Mouse (Mus musculus) embryonic facial prominence, embryonic 14.5 days (tissue): ENCODE data around the gene Astn1. TPM values are rescaled to one million over a fixed set of nuclear protein-coding genes. Genes with fewer than 3 reads are reported as not detected.

ENCODE experiments used
- ATAC-seq: fragments of 200-750 bp; cut with Nextera tagmentation; 2 replicates; pipeline ENCODE4 v1.8.0; 2017; ENCODE audit warnings: low read depth, moderate number of reproducible peaks, moderate TSS enrichment
- DNase-seq: peaks from one replicate; pipeline ENCODE4 v3.0.0-alpha.2; 2015; ENCODE audit warnings: low spot score
- H3K27ac ChIP-seq: fragments of 300-500 bp; sonication (generic); replicated peaks from 2 replicates; pipeline ENCODE4 v1.5.1; 2014; ENCODE audit warnings: low read depth, mild to moderate bottlenecking, low read length, moderate library complexity
- H3K27me3 ChIP-seq: fragments of 300-500 bp; sonication (generic); replicated peaks from 2 replicates; pipeline ENCODE4 v1.6.1; 2014; ENCODE audit warnings: low read length; ENCODE audit not compliant: control insufficient read depth, insufficient read depth
- H3K36me3 ChIP-seq: fragments of 300-500 bp; sonication (generic); 2 replicates; pipeline ENCODE4 v1.6.1; 2014; ENCODE audit warnings: low read length, mixed read lengths; ENCODE audit not compliant: control insufficient read depth, insufficient read depth
- H3K4me1 ChIP-seq: fragments of 300-500 bp; sonication (generic); 2 replicates; pipeline ENCODE4 v1.6.1; 2014; ENCODE audit warnings: antibody characterized with exemption, low read length; ENCODE audit not compliant: control insufficient read depth, insufficient read depth
- H3K4me2 ChIP-seq: fragments of 300-500 bp; sonication (generic); 2 replicates; pipeline ENCODE4 v1.6.1; 2014; ENCODE audit warnings: low read depth, mild to moderate bottlenecking, low read length, moderate library complexity, mixed read lengths
- H3K4me3 ChIP-seq: fragments of 300-500 bp; sonication (generic); 2 replicates; pipeline ENCODE4 v1.5.1; 2014; ENCODE audit warnings: low read depth, mild to moderate bottlenecking, low read length
- H3K9ac ChIP-seq: fragments of 300-500 bp; sonication (generic); 2 replicates; pipeline ENCODE4 v1.6.1; 2014; ENCODE audit warnings: low read depth, mild to moderate bottlenecking, low read length, moderate library complexity, mixed read lengths
- H3K9me3 ChIP-seq: fragments of 300-500 bp; sonication (generic); 2 replicates; pipeline ENCODE4 v1.6.1; 2016; ENCODE audit warnings: low read length; ENCODE audit not compliant: control insufficient read depth
- WGBS: fragments of 180-500 bp; shearing (Covaris S2); extraction: QIAGEN DNeasy Blood & Tissue Kit; methylation state at CpG from one replicate; pipeline ENCODE4 v1.1.7; 2014; 5-methylcytosine and 5-hydroxymethylcytosine counted together
- polyA plus RNA-seq: library from polyadenylated mRNA; unstranded; fragments of >200 nt; fragmentation: Nextera tagmentation; extraction: Ambion mirVana; gene quantifications from 2 replicates; pipeline ENCODE4 v1.2.1, GENCODE M21; 2014

Gene Astn1
- polyA plus RNA-seq, 1 experiment from 2014 or later, result 3.5 TPM

GRCm38 (mm10) chr1:158669971-158670592, 308.0 kb downstream of the Astn1 start:
- DNase-seq (peak; percentile 75), ATAC-seq (0 out of 2 replicates have a peak, but pooled peaks have one; percentile 79)
- no peak overlapping the region for H3K4me3 ChIP-seq
- no peaks in the 10 kb centered on the region for H3K4me1 ChIP-seq
- no peaks in the 10 kb centered on the region for H3K9me3 ChIP-seq
- H3K36me3 ChIP-seq, result no peaks in the 10 kb centered on the region
- H3K9ac ChIP-seq, result no peak overlapping the region
- no peak overlapping the region for H3K4me2 ChIP-seq
- WGBS, result 35% methylated on average over 3 of the region's 3 CpGs
- H3K27ac ChIP-seq, result no peak overlapping the region
- H3K27me3 ChIP-seq, result no peaks in the 10 kb centered on the region

- peak; percentile 80; the same call in 1 of the 2 replicates for ATAC-seq
- no peaks in the 10 kb centered on the region for H3K9me3 ChIP-seq
- no peaks in the 10 kb centered on the region for H3K4me1 ChIP-seq
- no peak overlapping the region for H3K4me2 ChIP-seq
- peak; percentile 31 for DNase-seq
- no peaks in the 10 kb centered on the region for H3K36me3 ChIP-seq
- H3K9ac ChIP-seq, result no peak overlapping the region
- H3K4me3 ChIP-seq, result no peak overlapping the region
- no peaks in the 10 kb centered on the region for H3K27me3 ChIP-seq
- no peak overlapping the region for H3K27ac ChIP-seq
- WGBS, result 50% methylated on average over 1 of the region's 1 CpGs
Measured at GRCm38 (mm10) chr1:158687726-158688125, 325.7 kb downstream of the Astn1 start.

GRCm38 (mm10) chr1:158697423-158697822, 335.4 kb downstream of the Astn1 start:
- Histone ChIP-seq H3K4me2 (no peak overlapping the region), H3K27me3 (no peaks in the 10 kb centered on the region), H3K9ac (no peak overlapping the region), H3K4me3 (no peak overlapping the region), H3K27ac (no peak overlapping the region), H3K36me3 (no peaks in the 10 kb centered on the region), H3K4me1 (no peaks in the 10 kb centered on the region), H3K9me3 (no peaks in the 10 kb centered on the region)
- WGBS, result 73% methylated on average over 3 of the region's 3 CpGs
- no peak for ATAC-seq
- no peak for DNase-seq

- H3K27me3 ChIP-seq, result no peaks in the 10 kb centered on the region
- ATAC-seq (no peak), DNase-seq (no peak)
- H3K9me3 ChIP-seq, result no peaks in the 10 kb centered on the region
- no peak overlapping the region for H3K4me2 ChIP-seq
- H3K4me3 ChIP-seq, result no peak overlapping the region
- no peak overlapping the region for H3K9ac ChIP-seq
- H3K4me1 ChIP-seq, result no peaks in the 10 kb centered on the region
- WGBS, result 87% methylated on average over 10 of the region's 10 CpGs
- H3K27ac ChIP-seq, result no peak overlapping the region
- H3K36me3 ChIP-seq, result no peaks in the 10 kb centered on the region
Measured at GRCm38 (mm10) chr1:158697859-158698569, 335.9 kb downstream of the Astn1 start.

GRCm38 (mm10) chr1:158699276-158699675, 337.2 kb downstream of the Astn1 start:
- H3K9me3 ChIP-seq, result no peaks in the 10 kb centered on the region
- no peaks in the 10 kb centered on the region for H3K36me3 ChIP-seq
- H3K27ac ChIP-seq, result no peak overlapping the region
- WGBS, result 79% methylated on average over 2 of the region's 2 CpGs
- H3K9ac ChIP-seq, result no peak overlapping the region
- no peak overlapping the region for H3K4me2 ChIP-seq
- no peaks in the 10 kb centered on the region for H3K27me3 ChIP-seq
- DNase-seq (no peak), ATAC-seq (no peak)
- H3K4me1 ChIP-seq, result no peaks in the 10 kb centered on the region
- no peak overlapping the region for H3K4me3 ChIP-seq

GRCm38 (mm10) chr1:158700147-158700546, 338.1 kb downstream of the Astn1 start:
- Histone ChIP-seq H3K9me3 (no peaks in the 10 kb centered on the region), H3K4me1 (no peaks in the 10 kb centered on the region), H3K27me3 (no peaks in the 10 kb centered on the region), H3K4me3 (no peak overlapping the region), H3K27ac (no peak overlapping the region), H3K4me2 (no peak overlapping the region), H3K9ac (no peak overlapping the region), H3K36me3 (no peaks in the 10 kb centered on the region)
- DNase-seq, result no peak
- no peak for ATAC-seq
- 81% methylated on average over 2 of the region's 2 CpGs for WGBS

- Histone ChIP-seq H3K27me3 (no peaks in the 10 kb centered on the region), H3K4me1 (no peaks in the 10 kb centered on the region), H3K9me3 (no peaks in the 10 kb centered on the region), H3K27ac (no peak overlapping the region), H3K9ac (no peak overlapping the region), H3K4me3 (no peak overlapping the region), H3K36me3 (no peaks in the 10 kb centered on the region), H3K4me2 (no peak overlapping the region)
- no peak; the same call in 1 of the 2 replicates for ATAC-seq
- WGBS, result 70% methylated on average over 1 of the region's 1 CpGs
- no peak for DNase-seq
Measured at GRCm38 (mm10) chr1:158701336-158701735, 339.3 kb downstream of the Astn1 start.

- ATAC-seq, result no peak
- Histone ChIP-seq H3K4me3 (no peak overlapping the region), H3K4me2 (no peak overlapping the region), H3K27me3 (no peaks in the 10 kb centered on the region), H3K9me3 (no peaks in the 10 kb centered on the region), H3K27ac (no peak overlapping the region), H3K4me1 (no peaks in the 10 kb centered on the region), H3K9ac (no peak overlapping the region), H3K36me3 (no peaks in the 10 kb centered on the region)
- DNase-seq, result peak; percentile 63
- 45% methylated on average over 5 of the region's 5 CpGs for WGBS
Measured at GRCm38 (mm10) chr1:158713301-158714095, 351.4 kb downstream of the Astn1 start.
